Mouse (Mus musculus) ES-E14 (cell line): Measurements from ENCODE around the gene C2cd3.

ENCODE experiments used
- CHD2 ChIP-seq: IDR thresholded peaks from 2 replicates; pipeline ENCODE4 v1.6.1; 2014; ENCODE audit warnings: mild to moderate bottlenecking, low read depth, low read length, inconsistent platforms
- HCFC1 ChIP-seq: IDR thresholded peaks from 2 replicates; pipeline ENCODE4 v1.6.1; 2012; ENCODE audit warnings: low read length, inconsistent platforms, borderline replicate concordance; ENCODE audit not compliant: insufficient read depth
- MAFK ChIP-seq: IDR thresholded peaks from 2 replicates; pipeline ENCODE4 v1.6.1; 2014; ENCODE audit warnings: mild to moderate bottlenecking, low read depth, low read length, inconsistent platforms; ENCODE audit not compliant: insufficient read depth
- ZC3H11A ChIP-seq: IDR thresholded peaks from 2 replicates; pipeline ENCODE4 v1.6.1; 2012; ENCODE audit warnings: low read depth, mild to moderate bottlenecking, inconsistent platforms, low read length, borderline replicate concordance

DNA sequence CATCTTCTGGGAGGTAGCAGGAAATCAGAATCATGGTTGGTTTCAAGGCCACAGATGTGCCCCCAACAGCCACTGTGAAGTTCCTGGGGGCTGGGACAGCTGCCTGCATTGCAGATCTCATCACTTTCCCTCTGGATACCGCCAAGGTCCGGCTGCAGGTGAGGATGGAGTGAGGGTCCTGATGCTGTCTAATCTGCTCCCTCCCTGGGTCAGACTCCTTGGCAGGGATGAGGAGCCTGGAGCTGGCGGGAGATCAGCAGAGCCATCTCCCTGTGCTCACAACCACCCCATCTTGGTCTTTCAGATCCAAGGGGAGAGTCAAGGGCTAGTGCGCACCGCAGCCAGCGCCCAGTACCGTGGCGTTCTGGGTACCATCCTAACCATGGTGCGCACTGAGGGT is 124.8 kb downstream of the C2cd3 start:
- TF ChIP-seq ZC3H11A (no peak), CHD2 (no peak), HCFC1 (no peak), MAFK (no peak)
